Mouse (Mus musculus) right cerebral cortex, postnatal 25 days (tissue): ENCODE data around the gene Cadm2.

Experiments
- DNase-seq: peaks from one replicate; pipeline ENCODE4 v3.0.0; 2022

Gene Cadm2

GRCm38 (mm10) chr16:66651013-66651362 is 969.7 kb downstream of the Cadm2 start:
- no peak for DNase-seq

DNA sequence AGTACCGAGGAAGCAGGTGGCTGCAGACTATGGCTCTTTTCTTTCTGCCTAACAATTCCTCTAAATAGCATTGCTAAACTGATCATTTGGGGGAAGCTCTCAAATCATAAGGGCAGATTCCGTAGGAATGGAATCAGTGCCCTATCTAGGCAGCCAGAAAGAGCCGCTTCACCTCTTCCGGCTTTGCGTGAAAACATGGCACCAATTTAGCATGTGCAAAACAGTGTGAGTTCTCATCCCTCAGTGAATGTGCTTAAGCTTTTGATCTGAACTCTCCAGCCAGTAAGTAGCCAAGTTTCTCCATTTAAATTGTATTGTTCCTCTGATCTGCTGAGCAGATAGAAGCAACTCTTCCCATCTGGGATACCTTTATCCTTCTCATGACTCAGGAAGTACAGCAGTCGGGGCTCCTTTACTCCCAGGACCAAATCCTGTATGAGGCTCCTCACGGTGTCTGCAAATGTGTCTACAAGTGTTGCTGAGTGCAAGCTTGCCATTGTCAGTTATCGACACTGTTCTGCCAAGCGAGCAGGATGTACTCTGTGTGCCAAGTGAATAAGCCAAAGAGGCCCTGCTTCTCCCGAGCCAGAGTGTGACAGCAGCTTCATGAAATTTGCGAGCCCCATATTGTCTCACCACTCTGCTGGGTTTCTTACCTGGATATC is 970.2 kb downstream of the Cadm2 start:
- DNase-seq: peak; percentile 29

- DNase-seq: no peak
These were observed 972.9 kb downstream of the Cadm2 start for GRCm38 (mm10) chr16:66647798-66648197.

GRCm38 (mm10) chr16:66643606-66644005 is 977.1 kb downstream of the Cadm2 start:
- DNase-seq: no peak

DNA sequence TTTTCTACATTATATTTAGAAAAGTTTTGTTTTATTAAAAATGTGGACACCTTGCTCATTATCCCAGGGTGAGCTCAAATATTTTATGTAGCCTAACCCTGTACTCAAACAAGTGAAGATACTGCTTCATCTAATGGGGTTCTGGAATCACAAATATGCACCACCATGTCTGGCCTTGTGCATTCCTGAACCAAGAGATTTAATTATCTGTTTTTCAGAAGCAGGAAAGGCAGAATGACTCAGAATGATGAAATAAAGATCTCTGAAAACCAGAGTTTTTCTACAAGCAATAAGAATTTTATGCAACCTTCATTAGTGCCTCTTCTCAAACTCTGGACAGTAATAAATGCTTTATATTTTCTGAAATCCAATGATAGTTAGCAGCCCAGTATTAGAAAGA is 993.2 kb downstream of the Cadm2 start:
- DNase-seq: no peak

DNA sequence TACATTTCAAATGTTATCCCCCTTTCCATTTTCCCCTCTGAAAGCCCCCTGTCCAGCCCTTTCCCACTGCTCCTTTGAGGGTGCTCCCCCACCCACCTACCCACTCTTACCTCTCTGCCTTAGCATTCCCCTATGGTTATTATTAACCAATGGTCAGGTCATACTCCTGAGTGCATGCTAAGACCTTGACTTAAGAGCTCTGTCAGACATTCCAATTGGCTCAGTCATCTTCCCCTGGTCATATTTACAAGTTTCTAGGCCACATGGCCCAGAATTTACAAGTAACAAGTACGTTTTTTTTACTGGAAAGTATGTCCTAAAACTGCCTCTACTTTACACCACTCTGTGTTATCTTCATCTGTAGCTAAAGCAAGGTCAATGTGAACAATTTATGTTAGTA is 998.3 kb downstream of the Cadm2 start:
- DNase-seq: no peak

DNA sequence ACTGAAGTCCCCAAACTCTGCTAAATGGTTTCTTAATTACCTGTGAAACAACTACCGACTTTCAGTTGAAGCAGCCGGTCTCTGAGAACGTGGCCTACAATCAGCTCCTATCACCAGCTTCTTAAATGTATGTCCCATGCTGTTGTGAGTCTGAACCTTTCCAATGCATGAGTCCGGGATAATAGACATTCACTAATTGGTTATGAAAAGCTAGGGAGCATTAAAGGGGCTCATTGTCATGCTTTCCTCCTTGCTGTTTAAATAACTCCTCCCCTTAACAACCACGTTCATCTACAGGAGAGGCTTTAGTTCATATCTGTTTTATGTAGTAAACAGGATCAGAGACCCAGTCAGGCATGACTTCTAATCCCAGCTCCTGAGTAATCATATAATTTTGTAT is 1008.1 kb downstream of the Cadm2 start:
- DNase-seq: no peak
